Mouse (Mus musculus) small intestine, adult 2 months (tissue): ENCODE data around the gene Aida. TPM values are rescaled to one million over a fixed set of nuclear protein-coding genes. Genes with fewer than 3 reads are reported as not detected.

ENCODE experiments used
- H3K27ac ChIP-seq: fragments of 200-500 bp; 2 replicates; pipeline ENCODE4 v1.5.1; 2012; ENCODE audit warnings: low read depth, low read length, control low read depth, inconsistent platforms; ENCODE audit not compliant: insufficient read depth
- H3K27me3 ChIP-seq: fragments of 200-500 bp; 2 replicates; pipeline ENCODE4 v1.6.1; 2012; ENCODE audit warnings: mild to moderate bottlenecking, moderate library complexity, low read length, inconsistent platforms; ENCODE audit not compliant: control insufficient read depth, insufficient read depth
- H3K36me3 ChIP-seq: fragments of 200-500 bp; 2 replicates; pipeline ENCODE4 v1.6.1; 2012; ENCODE audit warnings: mild to moderate bottlenecking, low read length, control low read depth, inconsistent platforms; ENCODE audit not compliant: control insufficient read depth, insufficient read depth
- H3K4me1 ChIP-seq: fragments of 200-500 bp; 2 replicates; pipeline ENCODE4 v1.6.1; 2012; ENCODE audit warnings: low read length, inconsistent platforms, mixed read lengths; ENCODE audit not compliant: control insufficient read depth, insufficient read depth, insufficient read length
- H3K4me3 ChIP-seq: fragments of 200-500 bp; 2 replicates; pipeline ENCODE4 v1.5.1; 2012; ENCODE audit warnings: low read depth, mild to moderate bottlenecking, control low read depth, inconsistent platforms, low read length, moderate library complexity
- CTCF ChIP-seq: fragments of 200-500 bp; IDR thresholded peaks from 2 replicates; pipeline ENCODE4 v1.5.1; 2012; ENCODE audit warnings: low read depth, mild to moderate bottlenecking, control low read depth, inconsistent platforms, low read length, moderate library complexity, mixed read lengths; ENCODE audit not compliant: insufficient replicate concordance, insufficient read length; ENCODE audit errors: extremely low read depth
- POLR2A ChIP-seq: fragments of 200-500 bp; IDR thresholded peaks from 2 replicates; pipeline ENCODE4 v1.6.1; 2012; ENCODE audit warnings: low read depth, mild to moderate bottlenecking, control low read depth, inconsistent platforms, low read length, moderate library complexity
- WGBS: fragments of 180-500 bp; shearing (Covaris S2); methylation state at CpG from one replicate; pipeline ENCODE4 v1.1.7; 2018; 5-methylcytosine and 5-hydroxymethylcytosine counted together
- polyA plus RNA-seq: library from polyadenylated mRNA; depleted of rRNA; stranded (reverse); fragments of >200 nt; gene quantifications from 2 replicates; pipeline ENCODE4 v1.2.3, GENCODE M21; 2012; rRNA removed

The Aida gene
- polyA plus RNA-seq, 1 experiment, result 5.4 TPM

DNA sequence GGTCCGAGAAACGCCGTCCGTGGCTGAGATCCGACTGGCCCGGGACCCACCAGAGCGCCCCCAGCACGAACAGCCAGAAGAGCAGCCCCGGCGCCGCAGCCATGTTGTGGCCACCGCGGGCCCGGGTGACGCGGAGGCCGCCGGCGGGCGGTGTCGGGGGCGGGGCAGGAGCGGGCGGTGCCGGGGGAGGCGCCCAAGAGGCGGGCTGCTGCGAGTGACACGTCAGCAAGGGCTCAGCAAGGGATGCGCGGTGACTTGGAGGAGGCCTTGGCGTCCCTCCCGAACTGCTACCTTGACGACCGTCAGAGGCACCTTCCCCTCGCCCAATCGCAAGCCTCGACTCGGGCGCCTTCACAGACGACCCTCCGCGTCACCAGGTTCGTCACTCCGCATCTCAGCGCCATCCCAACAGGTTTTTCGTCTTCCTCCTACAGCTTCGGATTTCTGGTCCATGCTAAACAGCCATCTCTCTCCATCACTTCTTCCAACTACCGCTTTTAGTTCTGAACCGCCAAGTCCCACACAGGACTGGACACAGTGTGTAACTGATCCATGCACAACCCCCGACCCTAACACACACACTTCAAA is 73.1 kb downstream of the Aida start, which contains the start of gene Mia3:
Gene Mia3, minus strand, starts transcription at position 127 of the 588 bp plus-strand sequence.
- Histone ChIP-seq H3K4me1 (peaks cover 12% of the 10 kb centered on the region), H3K27ac (peak within 1 kb of the TSS; percentile 2; the same call in 1 of the 2 replicates), H3K27me3 (no peaks in the 10 kb centered on the region), H3K4me3 (peak within 1 kb of the TSS; percentile 85), H3K36me3 (peaks cover 8% of the 10 kb centered on the region)
- TF ChIP-seq POLR2A, result peak; percentile 55
- TF ChIP-seq CTCF, result no peak
- under 1% methylated on average over 51 of the region's 51 CpGs for WGBS

GRCm38 (mm10) chr1:183374728-183375127 is 78.3 kb downstream of the Aida start:
- 79% methylated on average over 5 of the region's 5 CpGs for WGBS
- H3K4me1 ChIP-seq, result peaks cover 4% of the 10 kb centered on the region; the same call in 1 of the 2 replicates
- H3K4me3 ChIP-seq, result no peak overlapping the region
- no peak for TF ChIP-seq POLR2A
- no peak for TF ChIP-seq CTCF
- H3K27ac ChIP-seq, result no peak overlapping the region
- H3K27me3 ChIP-seq, result no peaks in the 10 kb centered on the region
- no peaks in the 10 kb centered on the region for H3K36me3 ChIP-seq

Other genes with a start within 250 kb of the Aida start
- gene Disp1, start 75.1 kb upstream of the Aida start, polyA plus RNA-seq, result 6.3 and 7.5 TPM in 2 replicates
- gene Brox, start 679 bp downstream of the Aida start, polyA plus RNA-seq, result 5.8 and 12.5 TPM in 2 replicates
- 25.7 and 49.8 TPM in 2 replicates for gene Mia3, start 73.0 kb downstream of the Aida start, polyA plus RNA-seq
- gene Taf1a, start 92.4 kb downstream of the Aida start, polyA plus RNA-seq, result 1.3 and 1.5 TPM in 2 replicates
- gene Hhipl2, start 121.6 kb downstream of the Aida start, polyA plus RNA-seq, result 0.10 and 0.15 TPM in 2 replicates